Mouse (Mus musculus): ENCODE measurements around the gene Snai1. TPM values are rescaled to one million over a fixed set of nuclear protein-coding genes. Genes with fewer than 3 reads are reported as not detected.

Gene Snai1
- polyA plus RNA-seq, 1 experiment from 2014 or later = 0.66 TPM

GRCm38 (mm10) chr2:167577186-167577785 lies 39.3 kb downstream of the Snai1 start:
- 62% methylated on average over 9 of the region's 9 CpGs for WGBS
- no peak overlapping the region for H3K4me3 ChIP-seq (ENCODE audit: low read depth, low read length)
- no peaks in the 10 kb centered on the region for H3K9me3 ChIP-seq (ENCODE audit: control insufficient read depth, low read length)
- no peaks in the 10 kb centered on the region for H3K27me3 ChIP-seq (ENCODE audit: control insufficient read depth, insufficient read depth, low read length)
- H3K4me1 ChIP-seq (ENCODE audit: control insufficient read depth, insufficient read depth, low read length) = no peaks in the 10 kb centered on the region
- no peak overlapping the region for H3K4me2 ChIP-seq (ENCODE audit: low read depth, low read length)
- ATAC-seq (ENCODE audit: low read depth) = no peak
- H3K9ac ChIP-seq (replicated peaks; ENCODE audit: low read depth, low read length) = no peak overlapping the region
- H3K27ac ChIP-seq (ENCODE audit: low read depth, low read length) = no peak overlapping the region
- no peaks in the 10 kb centered on the region for H3K36me3 ChIP-seq (ENCODE audit: control insufficient read depth, insufficient read depth, low read length)

GRCm38 (mm10) chr2:167578521-167578920 lies 40.5 kb downstream of the Snai1 start:
- Histone ChIP-seq H3K36me3 (ENCODE audit: control insufficient read depth, insufficient read depth, low read length) (no peaks in the 10 kb centered on the region), H3K4me2 (ENCODE audit: low read depth, low read length) (no peak overlapping the region), H3K4me3 (ENCODE audit: low read depth, low read length) (no peak overlapping the region), H3K9me3 (ENCODE audit: control insufficient read depth, low read length) (no peaks in the 10 kb centered on the region), H3K27me3 (ENCODE audit: control insufficient read depth, insufficient read depth, low read length) (no peaks in the 10 kb centered on the region), H3K4me1 (ENCODE audit: control insufficient read depth, insufficient read depth, low read length) (no peaks in the 10 kb centered on the region; the same call in 1 of the 2 replicates), H3K9ac (replicated peaks; ENCODE audit: low read depth, low read length) (no peak overlapping the region), H3K27ac (ENCODE audit: low read depth, low read length) (no peak overlapping the region)
- no peak for ATAC-seq (ENCODE audit: low read depth)
- 34% methylated on average over 5 of the region's 5 CpGs for WGBS

GRCm38 (mm10) chr2:167583161-167583952 lies 45.4 kb downstream of the Snai1 start:
- ATAC-seq (ENCODE audit: low read depth) = no peak
- Histone ChIP-seq H3K36me3 (ENCODE audit: control insufficient read depth, insufficient read depth, low read length) (no peaks in the 10 kb centered on the region), H3K4me2 (ENCODE audit: low read depth, low read length) (no peak overlapping the region), H3K9me3 (ENCODE audit: control insufficient read depth, low read length) (no peaks in the 10 kb centered on the region), H3K27ac (ENCODE audit: low read depth, low read length) (no peak overlapping the region), H3K9ac (replicated peaks; ENCODE audit: low read depth, low read length) (no peak overlapping the region), H3K4me3 (ENCODE audit: low read depth, low read length) (no peak overlapping the region), H3K4me1 (ENCODE audit: control insufficient read depth, insufficient read depth, low read length) (no peaks in the 10 kb centered on the region; the same call in 1 of the 2 replicates), H3K27me3 (ENCODE audit: control insufficient read depth, insufficient read depth, low read length) (no peaks in the 10 kb centered on the region)
- WGBS = 29% methylated on average over 10 of the region's 10 CpGs

GRCm38 (mm10) chr2:167585273-167585672 lies 47.3 kb downstream of the Snai1 start:
- Histone ChIP-seq H3K27ac (ENCODE audit: low read depth, low read length) (no peak overlapping the region), H3K4me2 (ENCODE audit: low read depth, low read length) (no peak overlapping the region), H3K9ac (replicated peaks; ENCODE audit: low read depth, low read length) (no peak overlapping the region), H3K36me3 (ENCODE audit: control insufficient read depth, insufficient read depth, low read length) (no peaks in the 10 kb centered on the region), H3K4me1 (ENCODE audit: control insufficient read depth, insufficient read depth, low read length) (no peaks in the 10 kb centered on the region; the same call in 1 of the 2 replicates), H3K9me3 (ENCODE audit: control insufficient read depth, low read length) (no peaks in the 10 kb centered on the region), H3K27me3 (ENCODE audit: control insufficient read depth, insufficient read depth, low read length) (no peaks in the 10 kb centered on the region), H3K4me3 (ENCODE audit: low read depth, low read length) (no peak overlapping the region)
- no peak for ATAC-seq (ENCODE audit: low read depth)
- WGBS = 90% methylated on average over 2 of the region's 2 CpGs

GRCm38 (mm10) chr2:167586041-167586440 lies 48.0 kb downstream of the Snai1 start:
- no peaks in the 10 kb centered on the region for H3K27me3 ChIP-seq (ENCODE audit: control insufficient read depth, insufficient read depth, low read length)
- H3K4me1 ChIP-seq (ENCODE audit: control insufficient read depth, insufficient read depth, low read length) = no peaks in the 10 kb centered on the region; the same call in 1 of the 2 replicates
- 37% methylated on average over 8 of the region's 8 CpGs for WGBS
- no peak overlapping the region for H3K27ac ChIP-seq (ENCODE audit: low read depth, low read length)
- H3K4me3 ChIP-seq (ENCODE audit: low read depth, low read length) = no peak overlapping the region
- ATAC-seq (ENCODE audit: low read depth) = no peak
- H3K9me3 ChIP-seq (ENCODE audit: control insufficient read depth, low read length) = no peaks in the 10 kb centered on the region
- no peak overlapping the region for H3K9ac ChIP-seq (replicated peaks; ENCODE audit: low read depth, low read length)
- H3K36me3 ChIP-seq (ENCODE audit: control insufficient read depth, insufficient read depth, low read length) = no peaks in the 10 kb centered on the region
- H3K4me2 ChIP-seq (ENCODE audit: low read depth, low read length) = no peak overlapping the region

GRCm38 (mm10) chr2:167586976-167587375 lies 49.0 kb downstream of the Snai1 start:
- H3K9ac ChIP-seq (replicated peaks; ENCODE audit: low read depth, low read length) = no peak overlapping the region
- no peak for ATAC-seq (ENCODE audit: low read depth)
- no peak overlapping the region for H3K4me3 ChIP-seq (ENCODE audit: low read depth, low read length)
- H3K36me3 ChIP-seq (ENCODE audit: control insufficient read depth, insufficient read depth, low read length) = no peaks in the 10 kb centered on the region
- H3K9me3 ChIP-seq (ENCODE audit: control insufficient read depth, low read length) = no peaks in the 10 kb centered on the region
- 19% methylated on average over 9 of the region's 9 CpGs for WGBS
- H3K27ac ChIP-seq (ENCODE audit: low read depth, low read length) = no peak overlapping the region
- H3K27me3 ChIP-seq (ENCODE audit: control insufficient read depth, insufficient read depth, low read length) = no peaks in the 10 kb centered on the region
- H3K4me2 ChIP-seq (ENCODE audit: low read depth, low read length) = no peak overlapping the region
- H3K4me1 ChIP-seq (ENCODE audit: control insufficient read depth, insufficient read depth, low read length) = no peaks in the 10 kb centered on the region; the same call in 1 of the 2 replicates

- 11% methylated on average over 21 of the region's 21 CpGs for WGBS
- H3K4me3 ChIP-seq (ENCODE audit: low read depth, low read length) = no peak overlapping the region
- no peaks in the 10 kb centered on the region for H3K27me3 ChIP-seq (ENCODE audit: control insufficient read depth, insufficient read depth, low read length)
- H3K4me1 ChIP-seq (ENCODE audit: control insufficient read depth, insufficient read depth, low read length) = no peaks in the 10 kb centered on the region
- no peaks in the 10 kb centered on the region for H3K36me3 ChIP-seq (ENCODE audit: control insufficient read depth, insufficient read depth, low read length)
- ATAC-seq (ENCODE audit: low read depth) = no peak
- H3K9me3 ChIP-seq (ENCODE audit: control insufficient read depth, low read length) = no peaks in the 10 kb centered on the region
- H3K9ac ChIP-seq (replicated peaks; ENCODE audit: low read depth, low read length) = no peak overlapping the region
- no peak overlapping the region for H3K27ac ChIP-seq (ENCODE audit: low read depth, low read length)
- no peak overlapping the region; the same call in 1 of the 2 replicates for H3K4me2 ChIP-seq (ENCODE audit: low read depth, low read length)
These were observed 51.0 kb downstream of the Snai1 start for GRCm38 (mm10) chr2:167588774-167589577.
